Mouse (Mus musculus): ENCODE data around the gene Glis2. TPM values are rescaled to one million over a fixed set of nuclear protein-coding genes. Genes with fewer than 3 reads are reported as not detected.

The Glis2 gene
- polyA plus RNA-seq, 1 experiment from 2014 or later, result 31.0 TPM

GRCm38 (mm10) chr16:4649692-4650091 lies 55.2 kb downstream of the Glis2 start:
- Histone ChIP-seq H3K4me3 (ENCODE audit: low read depth, low read length) (no peak overlapping the region), H3K4me1 (ENCODE audit: control insufficient read depth, insufficient read depth, low read length) (peaks cover 17% of the 10 kb centered on the region), H3K9me3 (ENCODE audit: control insufficient read depth, low read depth, low read length) (no peaks in the 10 kb centered on the region), H3K27ac (ENCODE audit: low read length) (no peak overlapping the region), H3K4me2 (replicated peaks; ENCODE audit: low read depth, low read length) (no peak overlapping the region), H3K9ac (replicated peaks; ENCODE audit: low read depth, low read length) (no peak overlapping the region), H3K36me3 (ENCODE audit: control insufficient read depth, insufficient read depth, low read length) (peaks cover 44% of the 10 kb centered on the region), H3K27me3 (ENCODE audit: control insufficient read depth, insufficient read depth, low read length) (no peaks in the 10 kb centered on the region)
- 81% methylated on average over 11 of the region's 11 CpGs for WGBS
- no peak for ATAC-seq (ENCODE audit: insufficient number of reproducible peaks, insufficient read depth, low FRiP score, low read depth)

GRCm38 (mm10) chr16:4650161-4650560 lies 55.6 kb downstream of the Glis2 start:
- WGBS, result 94% methylated on average over 3 of the region's 3 CpGs
- Histone ChIP-seq H3K9ac (replicated peaks; ENCODE audit: low read depth, low read length) (no peak overlapping the region), H3K4me2 (replicated peaks; ENCODE audit: low read depth, low read length) (no peak overlapping the region), H3K9me3 (ENCODE audit: control insufficient read depth, low read depth, low read length) (no peaks in the 10 kb centered on the region), H3K27me3 (ENCODE audit: control insufficient read depth, insufficient read depth, low read length) (no peaks in the 10 kb centered on the region), H3K4me1 (ENCODE audit: control insufficient read depth, insufficient read depth, low read length) (peaks cover 19% of the 10 kb centered on the region), H3K36me3 (ENCODE audit: control insufficient read depth, insufficient read depth, low read length) (peaks cover 46% of the 10 kb centered on the region), H3K27ac (ENCODE audit: low read length) (no peak overlapping the region), H3K4me3 (ENCODE audit: low read depth, low read length) (no peak overlapping the region)
- ATAC-seq (ENCODE audit: insufficient number of reproducible peaks, insufficient read depth, low FRiP score, low read depth), result no peak

DNA sequence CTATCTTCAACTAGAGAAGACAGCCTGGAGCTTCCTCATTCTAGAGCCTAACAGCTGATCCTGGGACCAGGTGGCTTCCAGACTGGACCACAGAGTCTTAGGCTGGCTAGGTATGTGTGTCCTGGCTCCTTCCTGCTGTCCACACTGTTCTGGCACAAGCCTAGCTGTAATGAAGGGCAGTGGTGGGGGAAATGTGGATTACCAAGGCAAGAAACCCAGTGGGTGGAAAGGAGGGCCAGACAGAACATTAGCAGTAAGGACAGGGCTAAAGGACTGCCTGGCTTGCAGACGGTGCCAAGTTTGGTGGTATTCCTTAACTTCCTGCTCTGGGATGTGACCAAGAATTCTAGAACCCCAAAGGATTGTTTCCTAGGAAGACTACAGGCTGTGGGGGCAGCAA lies 56.6 kb downstream of the Glis2 start:
- peaks cover 28% of the 10 kb centered on the region for H3K4me1 ChIP-seq (ENCODE audit: control insufficient read depth, insufficient read depth, low read length)
- H3K27me3 ChIP-seq (ENCODE audit: control insufficient read depth, insufficient read depth, low read length), result no peaks in the 10 kb centered on the region
- H3K9me3 ChIP-seq (ENCODE audit: control insufficient read depth, low read depth, low read length), result no peaks in the 10 kb centered on the region
- no peak overlapping the region for H3K4me2 ChIP-seq (replicated peaks; ENCODE audit: low read depth, low read length)
- H3K27ac ChIP-seq (ENCODE audit: low read length), result no peak overlapping the region
- no peak for ATAC-seq (ENCODE audit: insufficient number of reproducible peaks, insufficient read depth, low FRiP score, low read depth)
- H3K9ac ChIP-seq (replicated peaks; ENCODE audit: low read depth, low read length), result no peak overlapping the region
- H3K4me3 ChIP-seq (ENCODE audit: low read depth, low read length), result no peak overlapping the region
- WGBS, result 78% methylated on average over 1 of the region's 1 CpGs
- peaks cover 46% of the 10 kb centered on the region for H3K36me3 ChIP-seq (ENCODE audit: control insufficient read depth, insufficient read depth, low read length)

- H3K27ac ChIP-seq (ENCODE audit: low read length), result no peak overlapping the region
- ATAC-seq (ENCODE audit: insufficient number of reproducible peaks, insufficient read depth, low FRiP score, low read depth), result no peak
- no peaks in the 10 kb centered on the region for H3K9me3 ChIP-seq (ENCODE audit: control insufficient read depth, low read depth, low read length)
- H3K9ac ChIP-seq (replicated peaks; ENCODE audit: low read depth, low read length), result no peak overlapping the region
- H3K27me3 ChIP-seq (ENCODE audit: control insufficient read depth, insufficient read depth, low read length), result no peaks in the 10 kb centered on the region
- 77% methylated on average over 7 of the region's 7 CpGs for WGBS
- H3K4me3 ChIP-seq (ENCODE audit: low read depth, low read length), result no peak overlapping the region
- H3K36me3 ChIP-seq (ENCODE audit: control insufficient read depth, insufficient read depth, low read length), result peaks cover 46% of the 10 kb centered on the region
- peaks cover 30% of the 10 kb centered on the region for H3K4me1 ChIP-seq (ENCODE audit: control insufficient read depth, insufficient read depth, low read length)
- no peak overlapping the region for H3K4me2 ChIP-seq (replicated peaks; ENCODE audit: low read depth, low read length)
Observed at GRCm38 (mm10) chr16:4651624-4652023, 57.1 kb downstream of the Glis2 start.

- H3K27me3 ChIP-seq (ENCODE audit: control insufficient read depth, insufficient read depth, low read length), result no peaks in the 10 kb centered on the region
- peaks cover 20% of the 10 kb centered on the region for H3K4me1 ChIP-seq (ENCODE audit: control insufficient read depth, insufficient read depth, low read length)
- WGBS, result 71% methylated on average over 4 of the region's 4 CpGs
- no peaks in the 10 kb centered on the region for H3K9me3 ChIP-seq (ENCODE audit: control insufficient read depth, low read depth, low read length)
- H3K27ac ChIP-seq (ENCODE audit: low read length), result no peak overlapping the region
- H3K9ac ChIP-seq (replicated peaks; ENCODE audit: low read depth, low read length), result no peak overlapping the region
- no peak overlapping the region for H3K4me3 ChIP-seq (ENCODE audit: low read depth, low read length)
- H3K4me2 ChIP-seq (replicated peaks; ENCODE audit: low read depth, low read length), result no peak overlapping the region
- no peak for ATAC-seq (ENCODE audit: insufficient number of reproducible peaks, insufficient read depth, low FRiP score, low read depth)
- peaks cover 43% of the 10 kb centered on the region for H3K36me3 ChIP-seq (ENCODE audit: control insufficient read depth, insufficient read depth, low read length)
Observed at GRCm38 (mm10) chr16:4652707-4653416, 58.3 kb downstream of the Glis2 start.

DNA sequence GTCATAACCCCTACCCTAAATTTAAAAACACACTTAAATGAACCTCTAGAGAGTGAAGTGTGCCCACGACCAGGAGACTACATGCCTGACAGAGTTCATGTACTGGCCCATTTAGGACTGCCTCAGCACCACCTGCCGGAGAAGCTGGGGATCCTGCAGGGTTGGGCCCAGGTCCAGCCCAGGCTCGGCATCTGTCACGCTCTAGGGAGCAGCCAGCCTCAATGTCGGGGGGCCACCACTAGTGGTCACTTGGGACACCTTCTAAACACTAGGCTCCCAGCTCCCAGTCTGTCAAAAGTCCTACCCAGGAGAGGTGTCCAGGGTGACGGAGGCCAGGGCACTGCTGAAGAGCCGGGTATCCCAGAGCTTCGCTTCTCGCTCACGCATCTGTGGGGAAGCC lies 60.2 kb downstream of the Glis2 start:
- Histone ChIP-seq H3K36me3 (ENCODE audit: control insufficient read depth, insufficient read depth, low read length) (peaks cover 25% of the 10 kb centered on the region), H3K27ac (ENCODE audit: low read length) (no peak overlapping the region), H3K4me2 (replicated peaks; ENCODE audit: low read depth, low read length) (no peak overlapping the region), H3K9ac (replicated peaks; ENCODE audit: low read depth, low read length) (no peak overlapping the region), H3K9me3 (ENCODE audit: control insufficient read depth, low read depth, low read length) (no peaks in the 10 kb centered on the region), H3K4me1 (ENCODE audit: control insufficient read depth, insufficient read depth, low read length) (peaks cover 28% of the 10 kb centered on the region), H3K27me3 (ENCODE audit: control insufficient read depth, insufficient read depth, low read length) (no peaks in the 10 kb centered on the region), H3K4me3 (ENCODE audit: low read depth, low read length) (no peak overlapping the region)
- no peak for ATAC-seq (ENCODE audit: insufficient number of reproducible peaks, insufficient read depth, low FRiP score, low read depth)
- 84% methylated on average over 10 of the region's 10 CpGs for WGBS

DNA sequence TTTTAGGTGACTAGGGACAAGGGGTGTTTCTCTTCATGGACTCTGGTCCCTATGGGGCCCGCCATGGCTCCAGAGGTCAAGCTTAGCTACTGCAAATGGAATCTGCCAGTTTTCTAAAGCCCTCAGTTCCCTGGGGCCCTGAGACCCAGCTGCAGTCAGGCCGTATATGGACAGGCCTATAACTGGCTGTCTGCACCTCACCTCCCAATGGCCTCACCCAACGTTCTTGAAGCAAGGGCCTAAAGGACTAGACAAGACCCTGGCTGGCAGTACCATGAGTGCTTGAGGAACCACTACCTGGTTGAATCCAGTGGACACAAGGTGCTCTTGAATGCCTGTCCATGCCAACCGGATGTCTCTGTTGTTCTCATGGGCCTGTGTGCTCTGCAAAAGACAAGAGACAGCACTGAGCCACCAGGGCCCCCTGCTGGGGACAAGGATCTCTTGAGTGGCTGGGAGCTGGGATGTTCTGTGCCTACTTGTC lies 60.8 kb downstream of the Glis2 start:
- Histone ChIP-seq H3K36me3 (ENCODE audit: control insufficient read depth, insufficient read depth, low read length) (peaks cover 19% of the 10 kb centered on the region), H3K27me3 (ENCODE audit: control insufficient read depth, insufficient read depth, low read length) (no peaks in the 10 kb centered on the region), H3K4me2 (replicated peaks; ENCODE audit: low read depth, low read length) (no peak overlapping the region), H3K27ac (ENCODE audit: low read length) (peak overlapping the region; percentile 46; the same call in 1 of the 2 replicates), H3K9ac (replicated peaks; ENCODE audit: low read depth, low read length) (no peak overlapping the region), H3K4me3 (ENCODE audit: low read depth, low read length) (no peak overlapping the region), H3K4me1 (ENCODE audit: control insufficient read depth, insufficient read depth, low read length) (peaks cover 28% of the 10 kb centered on the region), H3K9me3 (ENCODE audit: control insufficient read depth, low read depth, low read length) (no peaks in the 10 kb centered on the region)
- WGBS, result 77% methylated on average over 4 of the region's 4 CpGs
- ATAC-seq (ENCODE audit: insufficient number of reproducible peaks, insufficient read depth, low FRiP score, low read depth), result no peak

DNA sequence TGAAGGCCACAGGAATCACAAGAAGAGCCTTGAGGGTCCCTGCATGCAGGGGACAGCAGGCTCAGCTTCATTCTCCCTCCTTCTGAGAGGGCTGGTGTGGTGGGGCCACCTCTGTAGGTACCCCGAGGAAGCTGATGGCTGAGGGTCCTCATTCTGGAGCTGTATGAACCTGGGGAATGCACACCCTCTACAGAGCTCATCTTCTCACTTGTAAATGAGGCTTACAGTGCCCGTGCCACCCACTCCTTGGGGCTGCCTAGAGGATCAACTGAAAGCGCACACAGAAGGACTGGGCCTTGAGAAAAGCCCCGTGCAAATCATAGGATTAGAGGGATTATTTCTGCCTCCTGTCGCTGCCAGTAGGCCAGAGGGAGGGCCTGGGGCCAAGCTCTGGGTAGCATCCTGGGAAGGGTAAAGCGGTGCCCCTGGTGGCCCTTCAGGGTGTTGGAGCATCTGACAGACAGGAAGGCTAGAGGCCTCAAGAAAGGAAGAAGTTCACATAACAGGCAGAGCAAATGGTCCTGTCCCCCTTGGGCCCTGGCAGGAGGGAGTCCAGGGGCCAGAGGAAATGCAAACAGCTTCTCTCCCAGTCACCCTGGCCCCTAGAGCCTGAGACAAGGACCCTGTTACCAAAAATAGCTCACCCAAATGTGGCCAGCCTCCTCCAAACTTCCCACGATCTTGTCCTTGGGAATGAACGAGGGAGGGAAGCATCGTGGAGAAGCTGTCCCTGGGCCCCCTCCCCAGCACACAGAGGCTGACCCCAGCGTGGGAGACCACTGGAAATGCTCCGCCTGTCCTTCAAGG lies 61.5 kb downstream of the Glis2 start:
- Histone ChIP-seq H3K9me3 (ENCODE audit: control insufficient read depth, low read depth, low read length) (no peaks in the 10 kb centered on the region), H3K4me1 (ENCODE audit: control insufficient read depth, insufficient read depth, low read length) (peaks cover 28% of the 10 kb centered on the region), H3K4me3 (ENCODE audit: low read depth, low read length) (no peak overlapping the region), H3K36me3 (ENCODE audit: control insufficient read depth, insufficient read depth, low read length) (peaks cover 13% of the 10 kb centered on the region), H3K27me3 (ENCODE audit: control insufficient read depth, insufficient read depth, low read length) (no peaks in the 10 kb centered on the region), H3K27ac (ENCODE audit: low read length) (peak overlapping the region; percentile 46; the same call in 1 of the 2 replicates), H3K4me2 (replicated peaks; ENCODE audit: low read depth, low read length) (no peak overlapping the region), H3K9ac (replicated peaks; ENCODE audit: low read depth, low read length) (no peak overlapping the region)
- ATAC-seq (ENCODE audit: insufficient number of reproducible peaks, insufficient read depth, low FRiP score, low read depth), result no peak
- 25% methylated on average over 11 of the region's 11 CpGs for WGBS

Measured in stomach, embryonic 14.5 days (tissue).